Mouse (Mus musculus) heart, embryonic 11.5 days (tissue): ENCODE results near the gene Brd9. TPM values are rescaled to one million over a fixed set of nuclear protein-coding genes. Genes with fewer than 3 reads are reported as not detected.

Source experiments
- ATAC-seq: fragments of 200-750 bp; cut with Nextera tagmentation; replicated peaks from 2 replicates; pipeline ENCODE4 v1.8.0; 2017; ENCODE audit warnings: moderate library complexity; ENCODE audit not compliant: insufficient number of reproducible peaks, low FRiP score, low TSS enrichment
- H3K27ac ChIP-seq: fragments of 300-500 bp; sonication (generic); 2 replicates; pipeline ENCODE4 v1.5.1; 2014; ENCODE audit warnings: mild to moderate bottlenecking, low read depth, low read length
- H3K27me3 ChIP-seq: fragments of 300-500 bp; sonication (generic); 2 replicates; pipeline ENCODE4 v1.6.1; 2014; ENCODE audit warnings: mild to moderate bottlenecking, low read length, mixed read lengths; ENCODE audit not compliant: control insufficient read depth, insufficient read depth
- H3K36me3 ChIP-seq: fragments of 300-500 bp; sonication (generic); 2 replicates; pipeline ENCODE4 v1.6.1; 2014; ENCODE audit warnings: mild to moderate bottlenecking, low read length, moderate library complexity, mixed read lengths; ENCODE audit not compliant: control insufficient read depth, insufficient read depth
- H3K4me1 ChIP-seq: fragments of 300-500 bp; sonication (generic); 2 replicates; pipeline ENCODE4 v1.6.1; 2014; ENCODE audit warnings: low read length; ENCODE audit not compliant: control insufficient read depth, insufficient read depth
- H3K4me2 ChIP-seq: fragments of 300-500 bp; sonication (generic); 2 replicates; pipeline ENCODE4 v1.6.1; 2014; ENCODE audit warnings: mild to moderate bottlenecking, moderate library complexity
- H3K4me3 ChIP-seq: fragments of 300-500 bp; sonication (generic); 2 replicates; pipeline ENCODE4 v1.5.1; 2014; ENCODE audit warnings: low read depth, low read length
- H3K9ac ChIP-seq: fragments of 300-500 bp; sonication (generic); 2 replicates; pipeline ENCODE4 v1.6.1; 2014; ENCODE audit warnings: mild to moderate bottlenecking, low read depth, low read length, moderate library complexity
- H3K9me3 ChIP-seq: fragments of 300-500 bp; sonication (generic); replicated peaks from 2 replicates; pipeline ENCODE4 v1.6.1; 2016; ENCODE audit warnings: low read length; ENCODE audit not compliant: control insufficient read depth
- WGBS: fragments of 180-500 bp; shearing (Covaris S2); extraction: QIAGEN DNeasy Blood & Tissue Kit; methylation state at CpG from one replicate; pipeline ENCODE4 v1.1.7; 2014; ENCODE audit not compliant: insufficient replicate concordance; 5-methylcytosine and 5-hydroxymethylcytosine counted together
- polyA plus RNA-seq: library from polyadenylated mRNA; unstranded; fragments of >200 nt; fragmentation: Nextera tagmentation; extraction: Ambion mirVana; gene quantifications from 2 replicates; pipeline ENCODE4 v1.2.1, GENCODE M21; 2014

The Brd9 gene
- polyA plus RNA-seq, 1 experiment from 2014 or later, result 41.7 TPM

GRCm38 (mm10) chr13:73938177-73938560, 558 bp downstream of the Brd9 start:
- Histone ChIP-seq H3K4me2 (peak overlapping the region; percentile 70), H3K36me3 (peaks cover 8% of the 10 kb centered on the region), H3K4me3 (peak overlapping the region; percentile 74), H3K27ac (peak overlapping the region; percentile 90; the same call in 1 of the 2 replicates), H3K4me1 (peaks cover 8% of the 10 kb centered on the region), H3K27me3 (no peaks in the 10 kb centered on the region), H3K9me3 (no peaks in the 10 kb centered on the region), H3K9ac (peak overlapping the region; percentile 85)
- ATAC-seq, result no peak
- 36% methylated on average over 13 of the region's 13 CpGs for WGBS

- no peak overlapping the region for H3K27ac ChIP-seq
- H3K27me3 ChIP-seq, result no peaks in the 10 kb centered on the region
- peaks cover 11% of the 10 kb centered on the region for H3K36me3 ChIP-seq
- no peak overlapping the region for H3K4me3 ChIP-seq
- no peak for ATAC-seq
- H3K4me2 ChIP-seq, result no peak overlapping the region
- 95% methylated on average over 5 of the region's 5 CpGs for WGBS
- no peaks in the 10 kb centered on the region for H3K9me3 ChIP-seq
- H3K4me1 ChIP-seq, result peaks cover 8% of the 10 kb centered on the region
- H3K9ac ChIP-seq, result no peak overlapping the region
Observed at GRCm38 (mm10) chr13:73939101-73939500, 1.5 kb downstream of the Brd9 start.

GRCm38 (mm10) chr13:73944606-73945005, 7.0 kb downstream of the Brd9 start:
- Histone ChIP-seq H3K4me2 (no peak overlapping the region), H3K27ac (no peak overlapping the region), H3K9me3 (no peaks in the 10 kb centered on the region), H3K4me3 (no peak overlapping the region), H3K4me1 (no peaks in the 10 kb centered on the region), H3K9ac (no peak overlapping the region), H3K27me3 (no peaks in the 10 kb centered on the region), H3K36me3 (peaks cover 28% of the 10 kb centered on the region)
- no peak for ATAC-seq
- WGBS, result 88% methylated on average over 9 of the region's 9 CpGs

GRCm38 (mm10) chr13:73953551-73954130, 16.0 kb downstream of the Brd9 start:
- H3K27ac ChIP-seq, result no peak overlapping the region
- 93% methylated on average over 1 of the region's 1 CpGs for WGBS
- no peaks in the 10 kb centered on the region for H3K4me1 ChIP-seq
- H3K4me2 ChIP-seq, result no peak overlapping the region
- ATAC-seq, result no peak
- no peak overlapping the region for H3K9ac ChIP-seq
- no peaks in the 10 kb centered on the region for H3K27me3 ChIP-seq
- peaks cover 45% of the 10 kb centered on the region for H3K36me3 ChIP-seq
- H3K9me3 ChIP-seq, result no peaks in the 10 kb centered on the region
- no peak overlapping the region for H3K4me3 ChIP-seq

GRCm38 (mm10) chr13:73954666-73955065, 17.1 kb downstream of the Brd9 start:
- Histone ChIP-seq H3K36me3 (peaks cover 42% of the 10 kb centered on the region), H3K9me3 (no peaks in the 10 kb centered on the region), H3K9ac (no peak overlapping the region), H3K4me3 (no peak overlapping the region), H3K4me1 (no peaks in the 10 kb centered on the region), H3K4me2 (no peak overlapping the region), H3K27ac (no peak overlapping the region), H3K27me3 (no peaks in the 10 kb centered on the region)
- ATAC-seq, result no peak
- 71% methylated on average over 6 of the region's 6 CpGs for WGBS

GRCm38 (mm10) chr13:73955531-73955930, 17.9 kb downstream of the Brd9 start:
- Histone ChIP-seq H3K9ac (no peak overlapping the region), H3K4me2 (no peak overlapping the region), H3K27me3 (no peaks in the 10 kb centered on the region), H3K4me3 (no peak overlapping the region), H3K4me1 (no peaks in the 10 kb centered on the region), H3K9me3 (no peaks in the 10 kb centered on the region), H3K36me3 (peaks cover 37% of the 10 kb centered on the region), H3K27ac (no peak overlapping the region)
- 86% methylated on average over 5 of the region's 5 CpGs for WGBS
- ATAC-seq, result no peak

GRCm38 (mm10) chr13:73960117-73960652, 22.6 kb downstream of the Brd9 start:
- Histone ChIP-seq H3K27me3 (no peaks in the 10 kb centered on the region), H3K36me3 (peaks cover 29% of the 10 kb centered on the region), H3K4me1 (no peaks in the 10 kb centered on the region), H3K9ac (no peak overlapping the region), H3K27ac (no peak overlapping the region), H3K4me3 (no peak overlapping the region), H3K9me3 (no peaks in the 10 kb centered on the region), H3K4me2 (no peak overlapping the region)
- WGBS, result 88% methylated on average over 10 of the region's 10 CpGs
- ATAC-seq, result no peak

- Histone ChIP-seq H3K9me3 (no peaks in the 10 kb centered on the region), H3K27ac (no peak overlapping the region), H3K27me3 (no peaks in the 10 kb centered on the region), H3K4me3 (no peak overlapping the region), H3K4me1 (no peaks in the 10 kb centered on the region), H3K36me3 (peaks cover 25% of the 10 kb centered on the region), H3K4me2 (no peak overlapping the region), H3K9ac (no peak overlapping the region)
- WGBS, result 77% methylated on average over 4 of the region's 4 CpGs
- ATAC-seq, result no peak
Observed at GRCm38 (mm10) chr13:73961177-73961576, 23.6 kb downstream of the Brd9 start.

- H3K4me3 ChIP-seq, result no peak within 1 kb of the TSS
Observed at GRCm38 (mm10) chr13:73963551-73963950, 25.9 kb downstream of the Brd9 start, which contains the start of gene Zdhhc11. Gene Zdhhc11 (plus strand): TSS chr13:73963851.

More at GRCm38 (mm10) chr13:73963551-73963950, 25.9 kb downstream of the Brd9 start, which contains the start of gene Zdhhc11:
- no peaks in the 10 kb centered on the region for H3K9me3 ChIP-seq
- H3K4me1 ChIP-seq, result no peaks in the 10 kb centered on the region
- no peak within 1 kb of the TSS for H3K9ac ChIP-seq
- WGBS, result 84% methylated on average over 5 of the region's 5 CpGs
- H3K27ac ChIP-seq, result no peak within 1 kb of the TSS
- no peaks in the 10 kb centered on the region for H3K27me3 ChIP-seq
- H3K36me3 ChIP-seq, result 0 out of 2 replicates have a peak, but pooled peaks cover 10% of the 10 kb centered on the region
- ATAC-seq, result no peak
- H3K4me2 ChIP-seq, result no peak within 1 kb of the TSS
